Mouse (Mus musculus): ENCODE results near the gene Neu1. TPM values are rescaled to one million over a fixed set of nuclear protein-coding genes. Genes with fewer than 3 reads are reported as not detected.
A peak's percentile ranks its signal among the peaks of the same experiment; 100 is the strongest.

The Neu1 gene
- polyA plus RNA-seq, 1 experiment: 33.6 TPM

- Histone ChIP-seq H3K4me1 (ENCODE audit: control insufficient read depth, insufficient read depth, low read length) (peaks cover 6% of the 10 kb centered on the region), H3K27ac (ENCODE audit: control insufficient read depth, insufficient read depth, low read depth, low read length, poor library complexity) (no peak overlapping the region; the same call in 1 of the 2 replicates), H3K4me3 (replicated peaks; ENCODE audit: control insufficient read depth, low read depth, low read length) (no peak overlapping the region)
- TF ChIP-seq CTCF (IDR thresholded peaks at IDR 0.05; ENCODE audit: control insufficient read depth, insufficient read depth, low read length) (no peak), POLR2A (IDR thresholded peaks at IDR 0.05; ENCODE audit: borderline replicate concordance, control insufficient read depth, low read depth, low read length) (no peak)
- 81% methylated on average over 12 of the region's 12 CpGs for WGBS
These were observed 37.8 kb upstream of the Neu1 start for GRCm38 (mm10) chr17:34893072-34893824.

GRCm38 (mm10) chr17:34894074-34894597 is 36.9 kb upstream of the Neu1 start:
- peaks cover 5% of the 10 kb centered on the region for H3K4me1 ChIP-seq (ENCODE audit: control insufficient read depth, insufficient read depth, low read length)
- H3K27ac ChIP-seq (ENCODE audit: control insufficient read depth, insufficient read depth, low read depth, low read length, poor library complexity): peak overlapping the region; percentile 2
- WGBS: under 1% methylated on average over 51 of the region's 51 CpGs
- H3K4me3 ChIP-seq (replicated peaks; ENCODE audit: control insufficient read depth, low read depth, low read length): peak overlapping the region; percentile 77
- TF ChIP-seq CTCF (IDR thresholded peaks at IDR 0.05; ENCODE audit: control insufficient read depth, insufficient read depth, low read length) (0 out of 2 replicates have a peak, but pooled peaks have one; percentile 19), POLR2A (IDR thresholded peaks at IDR 0.05; ENCODE audit: borderline replicate concordance, control insufficient read depth, low read depth, low read length) (0 out of 2 replicates have a peak, but pooled peaks have one; percentile 55)

- 14% methylated on average over 51 of the region's 51 CpGs for WGBS
- TF ChIP-seq CTCF (IDR thresholded peaks at IDR 0.05; ENCODE audit: control insufficient read depth, insufficient read depth, low read length) (no peak), POLR2A (IDR thresholded peaks at IDR 0.05; ENCODE audit: borderline replicate concordance, control insufficient read depth, low read depth, low read length) (0 out of 2 replicates have a peak, but pooled peaks have one; percentile 40)
- peak overlapping the region; percentile 8; the same call in 1 of the 2 replicates for H3K27ac ChIP-seq (ENCODE audit: control insufficient read depth, insufficient read depth, low read depth, low read length, poor library complexity)
- peaks cover 5% of the 10 kb centered on the region for H3K4me1 ChIP-seq (ENCODE audit: control insufficient read depth, insufficient read depth, low read length)
- H3K4me3 ChIP-seq (replicated peaks; ENCODE audit: control insufficient read depth, low read depth, low read length): peak overlapping the region; percentile 64
These were observed 36.1 kb upstream of the Neu1 start for GRCm38 (mm10) chr17:34894801-34895530.

- Histone ChIP-seq H3K27ac (ENCODE audit: control insufficient read depth, insufficient read depth, low read depth, low read length, poor library complexity) (no peak overlapping the region), H3K4me1 (ENCODE audit: control insufficient read depth, insufficient read depth, low read length) (peaks cover 5% of the 10 kb centered on the region), H3K4me3 (replicated peaks; ENCODE audit: control insufficient read depth, low read depth, low read length) (no peak overlapping the region)
- TF ChIP-seq POLR2A (IDR thresholded peaks at IDR 0.05; ENCODE audit: borderline replicate concordance, control insufficient read depth, low read depth, low read length) (no peak), CTCF (IDR thresholded peaks at IDR 0.05; ENCODE audit: control insufficient read depth, insufficient read depth, low read length) (no peak)
- 84% methylated on average over 15 of the region's 15 CpGs for WGBS
These were observed 35.3 kb upstream of the Neu1 start for GRCm38 (mm10) chr17:34895724-34896123.

- H3K4me1 ChIP-seq (ENCODE audit: control insufficient read depth, insufficient read depth, low read length): peaks cover 5% of the 10 kb centered on the region
- TF ChIP-seq POLR2A (IDR thresholded peaks at IDR 0.05; ENCODE audit: borderline replicate concordance, control insufficient read depth, low read depth, low read length) (no peak), CTCF (IDR thresholded peaks at IDR 0.05; ENCODE audit: control insufficient read depth, insufficient read depth, low read length) (no peak)
- H3K27ac ChIP-seq (ENCODE audit: control insufficient read depth, insufficient read depth, low read depth, low read length, poor library complexity): no peak overlapping the region
- WGBS: 45% methylated on average over 17 of the region's 17 CpGs
- no peak overlapping the region for H3K4me3 ChIP-seq (replicated peaks; ENCODE audit: control insufficient read depth, low read depth, low read length)
These were observed 34.7 kb upstream of the Neu1 start for GRCm38 (mm10) chr17:34896366-34896765.

GRCm38 (mm10) chr17:34897373-34898159 is 33.5 kb upstream of the Neu1 start:
- H3K4me1 ChIP-seq (ENCODE audit: control insufficient read depth, insufficient read depth, low read length): peaks cover 5% of the 10 kb centered on the region
- H3K4me3 ChIP-seq (replicated peaks; ENCODE audit: control insufficient read depth, low read depth, low read length): peak overlapping the region; percentile 56
- 14% methylated on average over 10 of the region's 10 CpGs for WGBS
- H3K27ac ChIP-seq (ENCODE audit: control insufficient read depth, insufficient read depth, low read depth, low read length, poor library complexity): peak overlapping the region; percentile 71; the same call in 1 of the 2 replicates
- no peak for TF ChIP-seq CTCF (IDR thresholded peaks at IDR 0.05; ENCODE audit: control insufficient read depth, insufficient read depth, low read length)
- TF ChIP-seq POLR2A (IDR thresholded peaks at IDR 0.05; ENCODE audit: borderline replicate concordance, control insufficient read depth, low read depth, low read length): no peak

GRCm38 (mm10) chr17:34898160-34898586 is 32.9 kb upstream of the Neu1 start, which contains the start of the genes C2 and Ehmt2:
C2 (minus strand) TSS chr17:34898265.
Ehmt2 (plus strand) TSS chr17:34898469.
- Histone ChIP-seq H3K4me1 (ENCODE audit: control insufficient read depth, insufficient read depth, low read length) (peaks cover 5% of the 10 kb centered on the region), H3K27ac (ENCODE audit: control insufficient read depth, insufficient read depth, low read depth, low read length, poor library complexity) (peak within 1 kb of the TSS; percentile 76), H3K4me3 (replicated peaks; ENCODE audit: control insufficient read depth, low read depth, low read length) (peak within 1 kb of the TSS; percentile 84)
- peak; percentile 40; the same call in 1 of the 2 replicates for TF ChIP-seq POLR2A (IDR thresholded peaks at IDR 0.05; ENCODE audit: borderline replicate concordance, control insufficient read depth, low read depth, low read length)
- TF ChIP-seq CTCF (IDR thresholded peaks at IDR 0.05; ENCODE audit: control insufficient read depth, insufficient read depth, low read length): no peak
- WGBS: under 1% methylated on average over 37 of the region's 44 CpGs
